ENCODE assay signal across 8 mouse cellular contexts in genomic region chr3:19426130-19426556, GRCm38 (mm10).
DNase-seq lines count a peak whose midpoint lies in the region; ATAC-seq and TF ChIP-seq lines count a peak whose summit lies in the region.
"Had no signal": no experiment of that assay in that cellular context is flagged by ENCODE, and none has a peak within 500 bp of the region (broad histone marks: within the 10 kb centered on the region; RNA-seq: fewer than 3 reads in every experiment).

No protein-coding gene starts in this region.

- no peak overlapping the region for H3K4me3 ChIP-seq in embryonic facial prominence, embryonic 13.5 days
- H3K4me3 ChIP-seq in kidney, adult 2 months (ENCODE audit: insufficient read depth, low read depth, low read length) = no peak overlapping the region
- no peak overlapping the region for H3K4me3 ChIP-seq in midbrain, embryonic 11.5 days (ENCODE audit: low read depth, low read length)
- H3K4me3 ChIP-seq in forebrain, embryonic 10.5 days = no peak overlapping the region
- H3K4me3 ChIP-seq: erythroblast, embryonic 14.5 days had no signal

- H3K9me3 ChIP-seq in embryonic facial prominence, embryonic 13.5 days = no peaks in the 10 kb centered on the region
- no peaks in the 10 kb centered on the region for H3K9me3 ChIP-seq in midbrain, embryonic 11.5 days (ENCODE audit: control insufficient read depth, low read length)
- H3K9me3 ChIP-seq in forebrain, embryonic 10.5 days = no peaks in the 10 kb centered on the region

- no peak for TF ChIP-seq CTCF in Patski (IDR thresholded peaks at IDR 0.05)
- TF ChIP-seq CTCF in kidney, adult 2 months (conservative IDR thresholded peaks at IDR 0.05; ENCODE audit: insufficient read depth, insufficient read length, low read depth, low read length) = no peak

- WGBS in embryonic facial prominence, embryonic 13.5 days = 46% methylated on average over 1 of the region's 1 CpGs
- 12% methylated on average over 1 of the region's 1 CpGs for WGBS in kidney, adult 2 months
- WGBS in midbrain, embryonic 11.5 days = 73% methylated on average over 1 of the region's 1 CpGs
- WGBS in forebrain, embryonic 10.5 days = 100% methylated on average over 1 of the region's 1 CpGs

- no peaks in the 10 kb centered on the region for H3K36me3 ChIP-seq in embryonic facial prominence, embryonic 13.5 days
- no peaks in the 10 kb centered on the region for H3K36me3 ChIP-seq in kidney, adult 2 months (ENCODE audit: control insufficient read depth, insufficient read depth, low read length)
- no peaks in the 10 kb centered on the region for H3K36me3 ChIP-seq in midbrain, embryonic 11.5 days (ENCODE audit: control insufficient read depth, insufficient read depth, low read length)
- H3K36me3 ChIP-seq in forebrain, embryonic 10.5 days (replicated peaks) = no peaks in the 10 kb centered on the region

- peak; percentile 82 for ATAC-seq in Patski
- peak; percentile 75 for ATAC-seq in embryonic facial prominence, embryonic 13.5 days (ENCODE audit: insufficient number of reproducible peaks, insufficient read depth, low FRiP score, low TSS enrichment, low read depth)
- ATAC-seq in midbrain, embryonic 11.5 days (ENCODE audit: low FRiP score) = no peak

- peak; percentile 99 for DNase-seq in Patski (ENCODE audit: low read depth, low spot score)
- peak; percentile 52 for DNase-seq in kidney, adult 2 months
- DNase-seq in lung, postnatal 14 days = peak; percentile 68
- DNase-seq in midbrain, embryonic 11.5 days (ENCODE audit: low spot score, missing footprints) = no peak
- no peak for DNase-seq in forebrain, embryonic 10.5 days (ENCODE audit: extremely low spot score, low spot score)
- no peak for DNase-seq in spleen, postnatal 36 days (ENCODE audit: low spot score in 2 of 2)

- TF ChIP-seq POLR2A in kidney, adult 2 months (IDR thresholded peaks at IDR 0.05; ENCODE audit: low read depth, low read length) = no peak

- in situ Hi-C loops in Patski (cut with MboI; ENCODE audit: low pct_unique_long_range_greater_than_20kb) = loop anchor here (10.0 kb wide), 2 partner anchors 111 to 529 kb away; partner anchors contain the start of gene Cp

- no peak overlapping the region for H3K27ac ChIP-seq in embryonic facial prominence, embryonic 13.5 days
- H3K27ac ChIP-seq in kidney, adult 2 months (ENCODE audit: insufficient read depth, low read depth, low read length) = no peak overlapping the region
- H3K27ac ChIP-seq in midbrain, embryonic 11.5 days (ENCODE audit: low read depth, low read length) = no peak overlapping the region
- no peak overlapping the region for H3K27ac ChIP-seq in forebrain, embryonic 10.5 days

- H3K27me3 ChIP-seq in Patski = no peaks in the 10 kb centered on the region
- no peaks in the 10 kb centered on the region for H3K27me3 ChIP-seq in embryonic facial prominence, embryonic 13.5 days
- no peaks in the 10 kb centered on the region for H3K27me3 ChIP-seq in kidney, adult 2 months (replicated peaks; ENCODE audit: control insufficient read depth, insufficient read depth, low read length)
- H3K27me3 ChIP-seq in midbrain, embryonic 11.5 days (ENCODE audit: control insufficient read depth, insufficient read depth, low read length) = no peaks in the 10 kb centered on the region
- H3K27me3 ChIP-seq in forebrain, embryonic 10.5 days (ENCODE audit: poor library complexity, severe bottlenecking) = no peaks in the 10 kb centered on the region

- POLR2A ChIA-PET in Patski (lab: Charles Lee) = no interaction called here

- H3K4me2 ChIP-seq in embryonic facial prominence, embryonic 13.5 days = no peak overlapping the region
- H3K4me2 ChIP-seq in midbrain, embryonic 11.5 days = no peak overlapping the region

- H3K4me1 ChIP-seq in embryonic facial prominence, embryonic 13.5 days = peaks cover 17% of the 10 kb centered on the region
- H3K4me1 ChIP-seq in kidney, adult 2 months (ENCODE audit: control insufficient read depth, insufficient read depth, low read length) = no peaks in the 10 kb centered on the region
- H3K4me1 ChIP-seq in midbrain, embryonic 11.5 days (ENCODE audit: control insufficient read depth, insufficient read depth, low read length) = no peaks in the 10 kb centered on the region
- no peaks in the 10 kb centered on the region for H3K4me1 ChIP-seq in forebrain, embryonic 10.5 days

- CTCF ChIA-PET in Patski (lab: Charles Lee) = interaction anchor here (1.1 to 1.9 kb wide), 3 partner anchors 14 to 181 kb away, joined by 3 to 9 read pairs (median 3); no protein-coding TSS in a partner anchor

- H3K9ac ChIP-seq in embryonic facial prominence, embryonic 13.5 days = no peak overlapping the region
- no peak overlapping the region for H3K9ac ChIP-seq in midbrain, embryonic 11.5 days (ENCODE audit: low read length)

Comparison
In these comparisons a context has a peak if more than half of its experiments do, and no peak if none do; other contexts are left out.
1. DNase-seq: peak in Patski (single experiment), kidney, adult 2 months (single experiment) and lung, postnatal 14 days (single experiment); none in midbrain, embryonic 11.5 days (single experiment), forebrain, embryonic 10.5 days (single experiment) and spleen, postnatal 36 days (0 of 2).